Mouse (Mus musculus): ENCODE data around the gene Fam216a. TPM values are rescaled to one million over a fixed set of nuclear protein-coding genes. Genes with fewer than 3 reads are reported as not detected.
"Not testable (repeated sequence)": the region's sequence is repeated elsewhere in the genome, so short reads cannot be mapped to it uniquely, and the experiment has no call there.

Gene Fam216a
- polyA plus RNA-seq, 1 experiment from 2014 or later: 119 TPM

GRCm38 (mm10) chr5:122320205-122320781, 51.9 kb downstream of the Fam216a start:
- Histone ChIP-seq H3K36me3 (ENCODE audit: control insufficient read depth, insufficient read depth, low read length) (no peaks in the 10 kb centered on the region), H3K4me2 (replicated peaks; ENCODE audit: low read depth, low read length) (no peak overlapping the region), H3K9ac (ENCODE audit: low read depth, low read length) (no peak overlapping the region), H3K27ac (ENCODE audit: low read depth, low read length) (no peak overlapping the region), H3K9me3 (ENCODE audit: control insufficient read depth, low read length) (no peaks in the 10 kb centered on the region), H3K4me1 (replicated peaks; ENCODE audit: control insufficient read depth, insufficient read depth, low read length) (no peaks in the 10 kb centered on the region), H3K27me3 (ENCODE audit: control insufficient read depth, insufficient read depth, low read length) (no peaks in the 10 kb centered on the region), H3K4me3 (ENCODE audit: low read depth, low read length) (no peak overlapping the region)
- DNase-seq (ENCODE audit: low spot score) (no peak), ATAC-seq (ENCODE audit: low FRiP score) (no peak)
- 78% methylated on average over 12 of the region's 12 CpGs for WGBS

- H3K27me3 ChIP-seq (ENCODE audit: control insufficient read depth, insufficient read depth, low read length): no peaks in the 10 kb centered on the region
- H3K4me1 ChIP-seq (replicated peaks; ENCODE audit: control insufficient read depth, insufficient read depth, low read length): no peaks in the 10 kb centered on the region
- ATAC-seq (ENCODE audit: low FRiP score) (no peak), DNase-seq (ENCODE audit: low spot score) (no peak)
- H3K4me3 ChIP-seq (ENCODE audit: low read depth, low read length): no peak overlapping the region
- H3K36me3 ChIP-seq (ENCODE audit: control insufficient read depth, insufficient read depth, low read length): no peaks in the 10 kb centered on the region
- no peaks in the 10 kb centered on the region for H3K9me3 ChIP-seq (ENCODE audit: control insufficient read depth, low read length)
- no peak overlapping the region for H3K4me2 ChIP-seq (replicated peaks; ENCODE audit: low read depth, low read length)
- H3K9ac ChIP-seq (ENCODE audit: low read depth, low read length): no peak overlapping the region
- H3K27ac ChIP-seq (ENCODE audit: low read depth, low read length): no peak overlapping the region
- 81% methylated on average over 14 of the region's 14 CpGs for whole genome bisulfite sequencing
Observed at GRCm38 (mm10) chr5:122319474-122320204, 52.5 kb downstream of the Fam216a start.

GRCm38 (mm10) chr5:122318976-122319375, 53.2 kb downstream of the Fam216a start:
- 77% methylated on average over 3 of the region's 3 CpGs for WGBS
- not testable (repeated sequence) for H3K27me3 ChIP-seq (ENCODE audit: control insufficient read depth, insufficient read depth, low read length); H3K27ac ChIP-seq (ENCODE audit: low read depth, low read length); DNase-seq (ENCODE audit: low spot score); H3K4me2 ChIP-seq (replicated peaks; ENCODE audit: low read depth, low read length); ATAC-seq (ENCODE audit: low FRiP score); H3K9me3 ChIP-seq (ENCODE audit: control insufficient read depth, low read length); H3K4me1 ChIP-seq (replicated peaks; ENCODE audit: control insufficient read depth, insufficient read depth, low read length); H3K36me3 ChIP-seq (ENCODE audit: control insufficient read depth, insufficient read depth, low read length); H3K9ac ChIP-seq (ENCODE audit: low read depth, low read length); H3K4me3 ChIP-seq (ENCODE audit: low read depth, low read length)

- Histone ChIP-seq H3K9ac (ENCODE audit: low read depth, low read length) (no peak overlapping the region), H3K27me3 (ENCODE audit: control insufficient read depth, insufficient read depth, low read length) (no peaks in the 10 kb centered on the region), H3K4me1 (replicated peaks; ENCODE audit: control insufficient read depth, insufficient read depth, low read length) (no peaks in the 10 kb centered on the region), H3K36me3 (ENCODE audit: control insufficient read depth, insufficient read depth, low read length) (peaks cover 2% of the 10 kb centered on the region; the same call in 1 of the 2 replicates), H3K27ac (ENCODE audit: low read depth, low read length) (no peak overlapping the region), H3K9me3 (ENCODE audit: control insufficient read depth, low read length) (no peaks in the 10 kb centered on the region), H3K4me3 (ENCODE audit: low read depth, low read length) (no peak overlapping the region), H3K4me2 (replicated peaks; ENCODE audit: low read depth, low read length) (no peak overlapping the region)
- DNase-seq (ENCODE audit: low spot score): peak; percentile 20
- 70% methylated on average over 3 of the region's 3 CpGs for WGBS
- ATAC-seq (ENCODE audit: low FRiP score): no peak
Observed at GRCm38 (mm10) chr5:122318100-122318499, 54.1 kb downstream of the Fam216a start.

- ATAC-seq (ENCODE audit: low FRiP score): no peak
Observed at GRCm38 (mm10) chr5:122317329-122318045, 54.7 kb downstream of the Fam216a start.

GRCm38 (mm10) chr5:122314966-122315667, 57.0 kb downstream of the Fam216a start:
- no peaks in the 10 kb centered on the region for H3K9me3 ChIP-seq (ENCODE audit: control insufficient read depth, low read length)
- no peak overlapping the region for H3K4me3 ChIP-seq (ENCODE audit: low read depth, low read length)
- 76% methylated on average over 20 of the region's 20 CpGs for WGBS
- no peak for DNase-seq (ENCODE audit: low spot score)
- H3K36me3 ChIP-seq (ENCODE audit: control insufficient read depth, insufficient read depth, low read length): peaks cover 2% of the 10 kb centered on the region; the same call in 1 of the 2 replicates
- ATAC-seq (ENCODE audit: low FRiP score): no peak
- H3K9ac ChIP-seq (ENCODE audit: low read depth, low read length): no peak overlapping the region
- H3K27me3 ChIP-seq (ENCODE audit: control insufficient read depth, insufficient read depth, low read length): no peaks in the 10 kb centered on the region
- no peak overlapping the region for H3K4me2 ChIP-seq (replicated peaks; ENCODE audit: low read depth, low read length)
- no peaks in the 10 kb centered on the region for H3K4me1 ChIP-seq (replicated peaks; ENCODE audit: control insufficient read depth, insufficient read depth, low read length)
- H3K27ac ChIP-seq (ENCODE audit: low read depth, low read length): no peak overlapping the region

More at GRCm38 (mm10) chr5:122317329-122318045, 54.7 kb downstream of the Fam216a start:
- Histone ChIP-seq H3K9ac (ENCODE audit: low read depth, low read length) (no peak overlapping the region), H3K36me3 (ENCODE audit: control insufficient read depth, insufficient read depth, low read length) (peaks cover 2% of the 10 kb centered on the region; the same call in 1 of the 2 replicates), H3K4me1 (replicated peaks; ENCODE audit: control insufficient read depth, insufficient read depth, low read length) (no peaks in the 10 kb centered on the region), H3K4me2 (replicated peaks; ENCODE audit: low read depth, low read length) (no peak overlapping the region), H3K27me3 (ENCODE audit: control insufficient read depth, insufficient read depth, low read length) (no peaks in the 10 kb centered on the region), H3K27ac (ENCODE audit: low read depth, low read length) (no peak overlapping the region), H3K4me3 (ENCODE audit: low read depth, low read length) (no peak overlapping the region), H3K9me3 (ENCODE audit: control insufficient read depth, low read length) (no peaks in the 10 kb centered on the region)
- DNase-seq (ENCODE audit: low spot score): no peak
- 70% methylated on average over 11 of the region's 11 CpGs for whole genome bisulfite sequencing

Other genes with a start within 250 kb of the Fam216a start
- gene Ccdc63, start 231.5 kb downstream of the Fam216a start, polyA plus RNA-seq (2014; fragmentation: Nextera tagmentation; extraction: Ambion mirVana): not detected in 2 replicates
- 293 and 305 TPM in 2 replicates for gene Ppp1cc, start 214.1 kb downstream of the Fam216a start, polyA plus RNA-seq (2014; fragmentation: Nextera tagmentation; extraction: Ambion mirVana)
- gene Hvcn1, start 165.6 kb downstream of the Fam216a start, polyA plus RNA-seq (2014; fragmentation: Nextera tagmentation; extraction: Ambion mirVana): 5.0 and 6.1 TPM in 2 replicates
- gene Tctn1, start 107.9 kb downstream of the Fam216a start, polyA plus RNA-seq (2014; fragmentation: Nextera tagmentation; extraction: Ambion mirVana): 4.4 and 5.6 TPM in 2 replicates
- gene Pptc7, start 88.0 kb downstream of the Fam216a start, polyA plus RNA-seq (2014; fragmentation: Nextera tagmentation; extraction: Ambion mirVana): 8.1 and 8.4 TPM in 2 replicates
- gene Rad9b, start 18.1 kb downstream of the Fam216a start, polyA plus RNA-seq (2014; fragmentation: Nextera tagmentation; extraction: Ambion mirVana): 7.4 and 10.7 TPM in 2 replicates
- gene Vps29, start 18.0 kb downstream of the Fam216a start, polyA plus RNA-seq (2014; fragmentation: Nextera tagmentation; extraction: Ambion mirVana): 220 and 231 TPM in 2 replicates
- 63.5 and 68.1 TPM in 2 replicates for gene Gpn3, start 488 bp downstream of the Fam216a start, polyA plus RNA-seq (2014; fragmentation: Nextera tagmentation; extraction: Ambion mirVana)
- gene Arpc3, start 19.5 kb upstream of the Fam216a start, polyA plus RNA-seq (2014; fragmentation: Nextera tagmentation; extraction: Ambion mirVana): 53.8 and 68.9 TPM in 2 replicates
- 27.1 and 33.7 TPM in 2 replicates for gene Anapc7, start 49.3 kb upstream of the Fam216a start, polyA plus RNA-seq (2014; fragmentation: Nextera tagmentation; extraction: Ambion mirVana)
- 46.5 and 50.2 TPM in 2 replicates for gene Atp2a2, start 129.9 kb upstream of the Fam216a start, polyA plus RNA-seq (2014; fragmentation: Nextera tagmentation; extraction: Ambion mirVana)
- gene Ift81, start 242.2 kb upstream of the Fam216a start, polyA plus RNA-seq (2014; fragmentation: Nextera tagmentation; extraction: Ambion mirVana): 46.1 and 49.1 TPM in 2 replicates